Mouse (Mus musculus) retina, embryonic 14.5 days (tissue): ENCODE measurements around the gene Txlna.

Experiments used
- DNase-seq: peaks from one replicate; pipeline ENCODE4 v3.0.0-alpha.2; 2015; ENCODE audit warnings: low spot score

Txlna gene

GRCm38 (mm10) chr4:129640638-129641467 lies at the start of gene Txlna:
TSS of gene Txlna (minus strand) at chr4:129641065.
- peak; percentile 98 for DNase-seq

GRCm38 (mm10) chr4:129684531-129684930 lies 43.7 kb upstream of the Txlna start:
- no peak for DNase-seq

DNA sequence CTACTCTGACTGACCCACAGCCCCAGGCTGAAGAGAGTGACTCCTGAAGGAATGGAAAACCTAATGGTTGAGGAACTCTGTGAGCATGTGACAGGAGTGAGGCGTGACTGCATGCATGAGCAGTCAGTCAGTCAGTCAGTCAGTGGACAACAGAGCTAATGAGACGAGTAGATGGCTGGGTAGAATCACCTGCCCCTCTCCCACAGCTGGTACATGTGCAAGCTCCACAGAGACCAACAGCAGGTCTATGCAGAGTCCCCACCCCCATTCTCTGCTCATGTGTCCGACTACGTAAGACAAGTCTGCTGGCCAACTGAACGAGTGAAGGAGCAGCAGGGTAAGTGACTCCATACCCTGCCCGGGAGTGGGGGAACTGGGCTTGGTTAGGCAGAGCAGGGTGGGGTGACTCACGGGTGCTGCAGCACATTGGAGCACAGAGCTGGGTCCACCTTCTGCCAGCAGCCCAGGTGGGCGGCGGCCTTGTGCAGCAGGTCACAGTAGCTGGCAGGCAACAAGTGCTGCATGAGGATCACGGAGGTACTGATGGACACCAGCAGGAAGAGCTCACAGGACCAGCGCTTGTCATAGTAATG lies 43.1 kb upstream of the Txlna start:
- no peak for DNase-seq

GRCm38 (mm10) chr4:129681837-129682236 lies 41.0 kb upstream of the Txlna start:
- DNase-seq, result no peak

DNA sequence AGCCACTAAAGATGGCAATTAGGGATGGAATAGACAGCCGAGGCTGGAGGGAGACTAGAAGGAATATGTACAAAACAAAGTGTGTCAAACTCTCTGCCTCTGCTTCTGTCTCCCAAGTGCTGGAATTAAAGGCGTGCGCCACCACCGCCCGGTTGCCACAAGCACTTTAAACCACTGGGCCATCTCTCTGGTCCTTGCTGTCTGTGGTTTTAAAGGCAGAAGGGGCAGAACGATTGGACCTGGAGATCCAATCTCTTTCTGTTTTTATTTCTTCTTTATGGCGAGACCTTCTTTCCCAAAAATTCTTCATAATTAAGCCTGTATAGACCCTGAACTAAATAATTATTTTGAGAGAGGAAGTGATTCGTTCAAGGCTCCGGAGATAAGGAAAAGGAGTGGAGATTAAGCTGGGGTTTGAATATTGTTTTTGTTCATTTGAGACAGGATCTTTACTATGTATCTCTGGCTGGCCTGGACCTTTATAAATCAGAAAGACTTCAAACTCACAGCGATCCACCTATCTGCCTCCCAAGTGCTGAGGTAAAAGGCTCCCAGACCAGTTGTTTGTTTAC lies 32.1 kb upstream of the Txlna start:
- no peak for DNase-seq

GRCm38 (mm10) chr4:129672083-129672877 lies 31.4 kb upstream of the Txlna start, which contains the start of gene Kpna6:
TSS of gene Kpna6 (minus strand) at chr4:129672767.
- peak; percentile 93 for DNase-seq

DNA sequence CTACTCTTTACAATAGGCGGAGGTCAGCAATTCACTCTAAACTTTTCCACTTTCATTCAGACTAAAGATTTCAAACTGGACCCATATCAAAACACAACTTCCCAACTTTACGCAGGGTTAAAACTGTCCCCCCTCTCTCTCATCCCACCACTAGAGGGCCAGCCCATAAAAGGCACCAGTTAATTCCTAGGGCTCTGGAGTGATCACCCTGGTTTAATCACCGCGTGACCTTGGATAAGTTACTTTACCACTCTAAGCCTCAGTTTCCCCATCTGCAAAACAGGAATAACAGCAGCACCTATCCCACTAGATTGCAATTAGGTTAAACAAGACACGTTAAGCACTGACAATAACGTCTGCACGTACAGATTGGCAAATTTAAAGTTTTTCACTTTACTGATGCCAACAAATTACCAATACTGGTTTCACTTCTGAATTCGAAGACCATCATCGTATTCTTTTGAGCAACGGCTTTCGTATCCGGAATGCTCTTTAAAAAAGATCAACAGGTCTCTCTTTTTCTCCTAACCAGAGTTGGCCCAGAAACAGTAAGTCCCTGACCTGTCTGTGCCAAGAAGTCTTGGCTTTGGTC lies 30.7 kb upstream of the Txlna start:
- DNase-seq, result peak; percentile 75

DNA sequence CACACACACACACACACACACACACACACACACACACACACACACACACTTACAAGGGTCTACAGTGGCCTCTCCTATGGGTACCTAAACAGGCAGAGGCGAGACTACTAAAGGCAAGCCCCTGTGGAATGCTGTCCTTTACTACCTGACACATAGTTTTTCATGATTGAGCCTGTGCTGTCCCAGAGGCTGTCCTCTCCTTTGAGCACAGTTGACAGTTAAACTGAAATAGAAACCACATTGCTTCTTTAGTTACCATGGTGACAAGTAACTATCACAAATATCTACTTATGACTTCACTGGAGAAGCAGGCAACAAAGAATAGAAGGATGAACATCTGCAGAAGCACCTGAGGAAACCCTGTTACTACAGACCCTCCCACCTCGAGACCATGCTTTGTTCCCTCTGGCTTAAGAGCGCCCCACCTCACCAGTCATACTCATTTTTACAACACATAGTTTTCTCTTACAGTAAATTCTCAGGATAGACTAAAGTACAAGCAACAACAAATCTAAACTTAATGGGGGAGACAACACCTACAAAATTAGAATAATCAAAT lies 21.5 kb upstream of the Txlna start:
- DNase-seq, result no peak

DNA sequence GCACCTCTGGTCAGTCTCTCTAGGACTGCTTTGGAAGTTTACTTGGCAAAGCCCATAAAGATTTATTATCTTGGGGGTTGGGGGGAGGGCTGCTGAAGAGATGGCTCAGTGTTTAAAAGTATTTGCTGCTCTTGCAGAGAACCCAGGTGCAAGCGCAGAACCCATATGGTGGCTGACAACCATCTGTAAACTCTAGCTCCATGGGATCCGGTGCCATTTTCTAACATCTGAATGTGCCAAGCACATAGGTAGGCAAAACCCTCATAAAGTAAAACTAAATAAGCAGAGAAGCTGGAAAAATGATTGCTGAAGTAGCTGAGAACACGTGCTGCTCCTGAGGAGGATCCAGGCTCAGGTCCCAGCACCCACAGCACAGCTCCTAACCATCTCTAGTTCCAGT lies 20.7 kb upstream of the Txlna start:
- no peak for DNase-seq

DNA sequence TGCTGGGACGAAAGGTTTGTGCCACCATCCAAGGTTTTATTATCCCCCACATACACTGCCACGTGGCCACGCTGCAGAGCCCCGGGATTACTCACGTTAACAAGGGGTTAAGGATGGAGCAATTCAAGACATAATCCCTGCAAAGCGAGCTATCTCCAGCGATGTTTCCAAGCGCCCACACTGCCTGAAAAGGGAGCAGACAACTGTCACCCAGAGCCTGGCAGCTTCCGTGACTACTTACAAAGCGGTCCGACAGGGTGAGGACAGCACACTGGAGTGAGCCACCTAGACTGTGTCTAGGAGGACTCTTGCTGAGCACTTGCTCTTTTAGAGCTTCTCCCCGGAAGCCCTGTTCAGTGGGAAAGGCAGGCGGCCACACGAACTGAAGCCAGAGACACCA lies 13.9 kb upstream of the Txlna start:
- DNase-seq, result no peak

DNA sequence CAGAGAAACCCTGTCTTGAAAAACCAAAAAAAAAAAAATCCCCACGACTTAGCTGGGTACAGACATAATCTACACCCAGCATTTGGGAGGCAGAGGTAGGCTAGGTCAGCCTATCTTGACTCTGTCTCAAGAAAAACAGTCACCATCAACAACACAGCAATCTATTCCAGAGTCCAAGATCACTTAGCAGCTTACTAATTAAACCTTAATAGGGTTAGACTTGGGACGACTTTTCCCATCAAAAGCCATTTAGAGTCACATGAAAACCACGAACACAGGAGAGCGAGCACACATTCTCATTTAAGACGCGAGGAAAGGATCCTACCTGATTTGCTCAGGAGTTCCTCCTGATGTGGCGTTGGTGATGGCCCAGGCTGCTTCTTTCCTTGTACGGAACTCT lies 9.5 kb upstream of the Txlna start:
- DNase-seq, result no peak

DNA sequence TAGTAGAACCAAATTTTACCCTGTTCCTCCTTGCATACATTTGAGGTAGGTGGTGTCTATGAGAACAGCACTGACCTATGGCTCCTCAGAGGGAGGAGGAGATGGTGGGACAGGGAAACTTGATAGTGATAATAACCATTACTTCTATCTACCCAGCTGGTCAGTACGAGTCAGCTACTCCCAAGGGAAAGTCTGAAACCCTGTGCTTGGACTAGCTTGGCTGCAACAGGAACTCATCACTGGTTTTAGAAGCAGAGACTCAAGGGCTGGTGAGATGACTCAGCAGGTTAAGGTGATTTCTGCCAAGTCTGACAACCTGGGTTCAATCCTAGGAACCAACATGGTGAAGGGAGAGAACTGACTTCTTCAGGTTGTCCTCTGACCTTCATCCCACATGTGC lies 7.8 kb upstream of the Txlna start:
- DNase-seq, result no peak

- no peak for DNase-seq
These were observed 4.3 kb upstream of the Txlna start for GRCm38 (mm10) chr4:129645204-129645603.

GRCm38 (mm10) chr4:129641756-129642155 lies 891 bp upstream of the Txlna start:
- no peak for DNase-seq

- no peak for DNase-seq
These were observed 696 bp downstream of the Txlna start for GRCm38 (mm10) chr4:129640101-129640637.

DNA sequence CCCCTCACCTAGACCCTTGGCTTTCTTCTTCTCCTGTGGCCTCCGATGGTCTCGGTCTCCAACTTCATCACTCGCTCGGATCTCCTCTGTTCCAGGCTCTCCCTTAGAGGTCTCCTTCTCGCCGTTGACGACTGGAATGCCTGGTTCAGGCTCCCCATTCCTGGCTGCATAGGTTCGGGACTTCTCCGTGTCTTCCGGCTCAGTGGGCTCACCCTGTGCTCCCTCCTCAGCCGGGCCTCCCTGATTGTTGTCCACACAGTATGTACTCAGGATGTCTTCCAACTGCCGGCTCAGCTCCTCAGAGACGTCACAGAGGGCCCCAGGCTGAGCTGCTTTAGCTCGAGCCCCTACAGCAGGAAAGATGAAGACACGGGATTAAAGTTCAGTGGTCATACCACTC lies 1.6 kb downstream of the Txlna start:
- no peak for DNase-seq

- no peak for DNase-seq
These were observed 7.0 kb downstream of the Txlna start for GRCm38 (mm10) chr4:129633852-129634251.

DNA sequence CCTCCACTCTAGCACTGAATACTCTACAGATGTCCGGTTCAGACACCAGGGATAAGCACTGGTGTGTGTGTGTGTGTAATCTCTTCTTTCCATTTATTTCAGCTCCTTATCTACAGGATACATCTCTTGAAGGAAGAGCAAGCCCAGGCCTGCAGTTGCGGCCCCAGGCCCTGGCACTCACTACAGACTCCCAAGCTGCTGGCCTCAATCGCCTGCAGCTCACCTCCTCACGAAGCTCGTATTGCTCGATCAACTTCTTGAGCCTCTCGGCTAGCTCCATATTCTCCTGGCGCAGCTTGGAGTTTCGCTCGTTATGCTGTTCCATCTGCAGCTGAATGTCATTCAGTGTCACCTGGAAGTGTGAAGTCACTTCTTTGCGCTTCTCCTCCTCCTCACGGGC lies 9.0 kb downstream of the Txlna start:
- DNase-seq, result no peak

DNA sequence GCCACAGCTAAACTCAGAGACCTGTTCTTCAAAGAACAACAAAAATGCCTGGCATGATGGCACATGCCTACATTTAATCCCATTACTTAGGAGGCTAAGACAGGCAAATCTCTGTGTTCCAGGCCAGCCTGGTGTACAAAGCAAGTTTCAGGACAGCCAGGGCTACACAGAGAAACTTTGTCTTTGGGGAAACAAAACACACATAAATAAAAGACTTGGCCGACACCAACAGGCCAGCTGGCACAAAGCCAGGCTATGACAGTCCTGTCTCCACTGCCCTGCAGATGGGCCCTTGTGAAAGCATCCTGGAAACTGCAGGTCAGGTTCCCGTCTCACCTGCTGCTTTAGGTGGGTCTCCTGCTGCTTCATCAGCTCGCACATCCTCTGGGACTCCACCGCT lies 9.9 kb downstream of the Txlna start:
- DNase-seq, result no peak

- no peak for DNase-seq
These were observed 14.8 kb downstream of the Txlna start for GRCm38 (mm10) chr4:129626035-129626434.

- DNase-seq, result peak; percentile 13
These were observed 15.4 kb downstream of the Txlna start for GRCm38 (mm10) chr4:129625496-129625895.

DNA sequence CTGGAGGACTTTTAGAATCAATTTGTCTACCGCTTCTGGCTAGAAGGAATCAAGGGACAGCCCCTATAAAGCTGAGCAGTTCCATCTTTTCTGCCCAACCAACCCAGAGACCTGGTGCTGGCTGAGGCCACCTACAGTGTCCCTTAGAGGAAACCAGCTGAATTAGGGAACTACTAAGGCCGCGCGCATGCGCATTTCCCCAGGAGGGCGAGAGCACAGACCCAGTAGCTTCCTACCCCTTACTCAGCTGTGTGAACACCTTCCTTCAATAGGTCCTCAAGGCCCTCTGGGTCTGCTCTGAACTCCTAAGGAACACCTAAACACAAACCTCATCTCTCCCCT lies 15.9 kb downstream of the Txlna start:
- DNase-seq, result peak; percentile 22
